Mouse (Mus musculus): ENCODE results near the gene Plb1. TPM values are rescaled to one million over a fixed set of nuclear protein-coding genes. Genes with fewer than 3 reads are reported as not detected.

Plb1 gene
- polyA plus RNA-seq, 1 experiment: 148 TPM

GRCm38 (mm10) chr5:32211011-32211410 is 21.5 kb upstream of the Plb1 start:
- WGBS: 62% methylated on average over 2 of the region's 2 CpGs
- no peak overlapping the region for H3K4me3 ChIP-seq (ENCODE audit: low read depth, low read length)
- H3K27me3 ChIP-seq (ENCODE audit: control insufficient read depth, insufficient read depth, low read length): no peaks in the 10 kb centered on the region
- TF ChIP-seq POLR2A (IDR thresholded peaks at IDR 0.05; ENCODE audit: low read depth, low read length) (no peak), CTCF (IDR thresholded peaks at IDR 0.05; ENCODE audit: extremely low read depth, insufficient read length, insufficient replicate concordance, low read depth, low read length) (no peak)
- H3K4me1 ChIP-seq (ENCODE audit: control insufficient read depth, insufficient read depth, insufficient read length, low read length): no peaks in the 10 kb centered on the region
- H3K27ac ChIP-seq (ENCODE audit: insufficient read depth, low read depth, low read length): no peak overlapping the region
- H3K36me3 ChIP-seq (ENCODE audit: control insufficient read depth, insufficient read depth, low read length): no peaks in the 10 kb centered on the region

- Histone ChIP-seq H3K4me1 (ENCODE audit: control insufficient read depth, insufficient read depth, insufficient read length, low read length) (no peaks in the 10 kb centered on the region), H3K36me3 (ENCODE audit: control insufficient read depth, insufficient read depth, low read length) (no peaks in the 10 kb centered on the region), H3K27ac (ENCODE audit: insufficient read depth, low read depth, low read length) (no peak overlapping the region), H3K4me3 (ENCODE audit: low read depth, low read length) (no peak overlapping the region), H3K27me3 (ENCODE audit: control insufficient read depth, insufficient read depth, low read length) (no peaks in the 10 kb centered on the region)
- WGBS: 68% methylated on average over 4 of the region's 4 CpGs
- TF ChIP-seq CTCF (IDR thresholded peaks at IDR 0.05; ENCODE audit: extremely low read depth, insufficient read length, insufficient replicate concordance, low read depth, low read length): no peak
- no peak for TF ChIP-seq POLR2A (IDR thresholded peaks at IDR 0.05; ENCODE audit: low read depth, low read length)
Measured at GRCm38 (mm10) chr5:32213746-32214145, 18.8 kb upstream of the Plb1 start.

GRCm38 (mm10) chr5:32215510-32215909 is 17.0 kb upstream of the Plb1 start:
- H3K27ac ChIP-seq (ENCODE audit: insufficient read depth, low read depth, low read length): no peak overlapping the region
- no peaks in the 10 kb centered on the region for H3K27me3 ChIP-seq (ENCODE audit: control insufficient read depth, insufficient read depth, low read length)
- peak; percentile 58; the same call in 1 of the 2 replicates for TF ChIP-seq CTCF (IDR thresholded peaks at IDR 0.05; ENCODE audit: extremely low read depth, insufficient read length, insufficient replicate concordance, low read depth, low read length)
- no peak for TF ChIP-seq POLR2A (IDR thresholded peaks at IDR 0.05; ENCODE audit: low read depth, low read length)
- H3K4me3 ChIP-seq (ENCODE audit: low read depth, low read length): no peak overlapping the region
- no peaks in the 10 kb centered on the region for H3K4me1 ChIP-seq (ENCODE audit: control insufficient read depth, insufficient read depth, insufficient read length, low read length)
- WGBS: 78% methylated on average over 10 of the region's 10 CpGs
- H3K36me3 ChIP-seq (ENCODE audit: control insufficient read depth, insufficient read depth, low read length): no peaks in the 10 kb centered on the region

GRCm38 (mm10) chr5:32216465-32216864 is 16.0 kb upstream of the Plb1 start:
- H3K4me3 ChIP-seq (ENCODE audit: low read depth, low read length): no peak overlapping the region
- H3K27ac ChIP-seq (ENCODE audit: insufficient read depth, low read depth, low read length): no peak overlapping the region
- no peaks in the 10 kb centered on the region for H3K36me3 ChIP-seq (ENCODE audit: control insufficient read depth, insufficient read depth, low read length)
- TF ChIP-seq POLR2A (IDR thresholded peaks at IDR 0.05; ENCODE audit: low read depth, low read length): no peak
- TF ChIP-seq CTCF (IDR thresholded peaks at IDR 0.05; ENCODE audit: extremely low read depth, insufficient read length, insufficient replicate concordance, low read depth, low read length): no peak
- no peaks in the 10 kb centered on the region for H3K4me1 ChIP-seq (ENCODE audit: control insufficient read depth, insufficient read depth, insufficient read length, low read length)
- WGBS: 52% methylated on average over 4 of the region's 4 CpGs
- H3K27me3 ChIP-seq (ENCODE audit: control insufficient read depth, insufficient read depth, low read length): no peaks in the 10 kb centered on the region

- no peak for TF ChIP-seq POLR2A (IDR thresholded peaks at IDR 0.05; ENCODE audit: low read depth, low read length)
- no peak overlapping the region for H3K4me3 ChIP-seq (ENCODE audit: low read depth, low read length)
- no peaks in the 10 kb centered on the region for H3K36me3 ChIP-seq (ENCODE audit: control insufficient read depth, insufficient read depth, low read length)
- no peaks in the 10 kb centered on the region for H3K4me1 ChIP-seq (ENCODE audit: control insufficient read depth, insufficient read depth, insufficient read length, low read length)
- no peak overlapping the region for H3K27ac ChIP-seq (ENCODE audit: insufficient read depth, low read depth, low read length)
- 79% methylated on average over 8 of the region's 8 CpGs for WGBS
- H3K27me3 ChIP-seq (ENCODE audit: control insufficient read depth, insufficient read depth, low read length): no peaks in the 10 kb centered on the region
Measured at GRCm38 (mm10) chr5:32217477-32217876, 15.0 kb upstream of the Plb1 start.

- H3K27ac ChIP-seq (ENCODE audit: insufficient read depth, low read depth, low read length): no peak overlapping the region
- WGBS: 62% methylated on average over 4 of the region's 4 CpGs
- H3K36me3 ChIP-seq (ENCODE audit: control insufficient read depth, insufficient read depth, low read length): no peaks in the 10 kb centered on the region
- TF ChIP-seq CTCF (IDR thresholded peaks at IDR 0.05; ENCODE audit: extremely low read depth, insufficient read length, insufficient replicate concordance, low read depth, low read length): peak; percentile 64; the same call in 1 of the 2 replicates
- no peak for TF ChIP-seq POLR2A (IDR thresholded peaks at IDR 0.05; ENCODE audit: low read depth, low read length)
- no peak overlapping the region for H3K4me3 ChIP-seq (ENCODE audit: low read depth, low read length)
- no peaks in the 10 kb centered on the region for H3K4me1 ChIP-seq (ENCODE audit: control insufficient read depth, insufficient read depth, insufficient read length, low read length)
- H3K27me3 ChIP-seq (ENCODE audit: control insufficient read depth, insufficient read depth, low read length): no peaks in the 10 kb centered on the region
Measured at GRCm38 (mm10) chr5:32230372-32230771, 2.1 kb upstream of the Plb1 start.

- Histone ChIP-seq H3K27ac (ENCODE audit: insufficient read depth, low read depth, low read length) (no peak overlapping the region), H3K36me3 (ENCODE audit: control insufficient read depth, insufficient read depth, low read length) (no peaks in the 10 kb centered on the region), H3K4me3 (ENCODE audit: low read depth, low read length) (no peak overlapping the region), H3K27me3 (ENCODE audit: control insufficient read depth, insufficient read depth, low read length) (no peaks in the 10 kb centered on the region), H3K4me1 (ENCODE audit: control insufficient read depth, insufficient read depth, insufficient read length, low read length) (no peaks in the 10 kb centered on the region)
- WGBS: 78% methylated on average over 2 of the region's 2 CpGs
- TF ChIP-seq POLR2A (IDR thresholded peaks at IDR 0.05; ENCODE audit: low read depth, low read length) (no peak), CTCF (IDR thresholded peaks at IDR 0.05; ENCODE audit: extremely low read depth, insufficient read length, insufficient replicate concordance, low read depth, low read length) (no peak)
Measured at GRCm38 (mm10) chr5:32239337-32239736, 6.8 kb downstream of the Plb1 start.

- H3K27ac ChIP-seq (ENCODE audit: insufficient read depth, low read depth, low read length): no peak overlapping the region
- TF ChIP-seq CTCF (IDR thresholded peaks at IDR 0.05; ENCODE audit: extremely low read depth, insufficient read length, insufficient replicate concordance, low read depth, low read length) (no peak), POLR2A (IDR thresholded peaks at IDR 0.05; ENCODE audit: low read depth, low read length) (no peak)
- no peaks in the 10 kb centered on the region for H3K4me1 ChIP-seq (ENCODE audit: control insufficient read depth, insufficient read depth, insufficient read length, low read length)
- H3K4me3 ChIP-seq (ENCODE audit: low read depth, low read length): no peak overlapping the region
- no peaks in the 10 kb centered on the region for H3K27me3 ChIP-seq (ENCODE audit: control insufficient read depth, insufficient read depth, low read length)
- 63% methylated on average over 2 of the region's 2 CpGs for WGBS
- no peaks in the 10 kb centered on the region for H3K36me3 ChIP-seq (ENCODE audit: control insufficient read depth, insufficient read depth, low read length)
Measured at GRCm38 (mm10) chr5:32240741-32241140, 8.2 kb downstream of the Plb1 start.

All from small intestine, adult 2 months (tissue).